Mouse (Mus musculus): ENCODE data around the gene Pdlim7. TPM values are rescaled to one million over a fixed set of nuclear protein-coding genes. Genes with fewer than 3 reads are reported as not detected.
A peak's percentile ranks its signal among the peaks of the same experiment; 100 is the strongest.

Gene Pdlim7
- polyA plus RNA-seq, 1 experiment from 2014 or later = 229 TPM

DNA sequence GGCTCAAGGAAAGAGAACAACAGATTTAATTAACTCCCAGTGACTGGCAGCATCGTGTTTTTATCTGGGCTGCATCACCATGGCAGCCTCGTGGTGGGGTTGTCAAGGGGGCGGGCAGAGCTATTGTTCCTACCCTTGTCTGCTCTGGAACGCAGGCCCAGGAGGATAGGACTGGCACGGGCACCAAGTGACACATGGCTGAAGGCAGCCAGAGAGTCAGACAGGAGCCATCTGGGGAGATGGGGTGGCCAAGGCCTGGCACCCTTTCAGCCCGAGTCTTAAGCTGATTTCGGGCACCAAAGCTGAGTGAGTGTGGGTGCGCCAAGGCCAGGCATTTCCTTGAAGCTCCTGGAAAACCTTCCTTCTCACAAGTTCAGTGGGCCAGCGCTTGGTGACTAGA, 43.1 kb downstream of the Pdlim7 start:
- Histone ChIP-seq H3K27ac (ENCODE audit: low read length) (no peak overlapping the region), H3K9ac (ENCODE audit: low read length) (no peak overlapping the region), H3K4me3 (ENCODE audit: low read length) (no peak overlapping the region), H3K4me2 (ENCODE audit: low read depth, low read length) (no peak overlapping the region), H3K4me1 (ENCODE audit: control insufficient read depth, insufficient read depth, low read length) (peaks cover 15% of the 10 kb centered on the region), H3K27me3 (ENCODE audit: control insufficient read depth, insufficient read depth, low read length) (peaks cover 45% of the 10 kb centered on the region), H3K36me3 (ENCODE audit: control insufficient read depth, insufficient read depth) (peaks cover 5% of the 10 kb centered on the region; the same call in 1 of the 2 replicates), H3K9me3 (replicated peaks; ENCODE audit: control insufficient read depth, low read length) (no peaks in the 10 kb centered on the region)
- no peak for ATAC-seq (replicated peaks; ENCODE audit: extremely low read depth, insufficient read depth, low FRiP score)
- 65% methylated on average over 9 of the region's 9 CpGs for WGBS

DNA sequence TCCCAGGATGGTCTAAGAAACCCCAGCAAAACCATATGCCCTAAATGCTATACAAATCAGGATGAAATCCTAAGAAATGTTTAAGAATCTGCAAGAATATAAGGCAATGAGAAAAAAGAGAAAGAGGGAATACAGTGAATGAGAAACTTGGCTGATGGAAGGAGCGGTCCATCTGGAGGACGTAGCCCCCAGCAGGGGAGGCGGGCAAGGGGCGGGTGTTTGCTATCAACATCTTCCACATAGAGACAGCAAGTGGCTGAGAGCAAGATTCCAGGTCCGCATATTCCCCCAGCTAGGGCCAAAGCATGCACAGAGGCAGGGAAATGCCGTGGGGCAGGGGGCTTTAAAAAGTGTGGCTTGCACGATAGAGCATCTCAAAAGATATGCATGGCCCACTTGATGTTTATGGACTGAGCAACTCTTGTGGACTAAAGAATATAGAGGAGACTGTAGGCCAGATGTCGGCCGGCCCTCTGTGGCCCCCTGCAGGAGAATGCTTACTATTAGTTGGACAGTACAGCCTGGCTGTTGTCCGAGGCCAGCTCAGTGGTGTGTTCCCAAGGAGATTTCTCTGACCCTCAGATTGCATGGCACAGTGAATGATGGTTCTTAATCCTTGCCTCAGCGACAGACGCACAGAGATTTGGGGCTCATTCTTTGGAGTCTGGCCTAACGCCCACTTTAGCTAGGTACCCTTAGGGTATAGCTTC, 44.5 kb downstream of the Pdlim7 start:
- H3K27me3 ChIP-seq (ENCODE audit: control insufficient read depth, insufficient read depth, low read length) = peaks cover 35% of the 10 kb centered on the region
- ATAC-seq (replicated peaks; ENCODE audit: extremely low read depth, insufficient read depth, low FRiP score) = no peak
- H3K4me2 ChIP-seq (ENCODE audit: low read depth, low read length) = no peak overlapping the region
- no peak overlapping the region for H3K4me3 ChIP-seq (ENCODE audit: low read length)
- peaks cover 21% of the 10 kb centered on the region for H3K4me1 ChIP-seq (ENCODE audit: control insufficient read depth, insufficient read depth, low read length)
- WGBS = 40% methylated on average over 13 of the region's 13 CpGs
- H3K9ac ChIP-seq (ENCODE audit: low read length) = no peak overlapping the region
- H3K9me3 ChIP-seq (replicated peaks; ENCODE audit: control insufficient read depth, low read length) = no peaks in the 10 kb centered on the region
- H3K36me3 ChIP-seq (ENCODE audit: control insufficient read depth, insufficient read depth) = no peaks in the 10 kb centered on the region
- no peak overlapping the region for H3K27ac ChIP-seq (ENCODE audit: low read length)

DNA sequence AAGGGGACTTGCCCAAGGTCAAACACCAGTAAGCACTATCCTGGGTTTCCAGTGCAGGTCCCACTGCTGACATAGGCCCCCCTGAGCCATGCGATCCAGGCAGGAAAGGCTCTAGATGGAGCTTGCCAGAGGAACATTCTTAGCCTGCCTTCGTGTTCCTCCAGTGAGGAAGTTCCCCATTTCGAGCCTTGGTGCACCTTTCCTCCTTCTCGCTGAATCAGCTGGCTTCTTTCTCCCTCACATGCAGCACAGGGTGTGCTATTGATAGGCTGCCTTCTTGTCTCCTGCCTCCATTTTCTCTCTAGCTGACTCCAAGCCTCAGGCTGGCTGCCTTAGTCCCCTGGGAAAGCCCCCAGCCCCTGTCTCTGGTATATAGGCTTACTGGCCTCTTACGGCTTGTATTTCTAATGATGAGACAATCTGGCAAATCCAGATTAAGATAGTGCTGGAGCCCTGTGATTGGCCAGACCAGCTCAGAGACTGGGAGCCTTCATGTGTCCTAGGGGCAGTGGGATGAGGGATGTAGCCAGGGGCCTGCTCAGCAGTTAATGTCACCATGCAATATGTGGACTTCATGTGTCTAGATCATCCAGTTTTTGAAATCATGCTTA, 47.5 kb downstream of the Pdlim7 start:
- Histone ChIP-seq H3K27ac (ENCODE audit: low read length) (no peak overlapping the region), H3K9me3 (replicated peaks; ENCODE audit: control insufficient read depth, low read length) (no peaks in the 10 kb centered on the region), H3K9ac (ENCODE audit: low read length) (no peak overlapping the region), H3K27me3 (ENCODE audit: control insufficient read depth, insufficient read depth, low read length) (peaks cover 28% of the 10 kb centered on the region), H3K4me1 (ENCODE audit: control insufficient read depth, insufficient read depth, low read length) (peaks cover 12% of the 10 kb centered on the region), H3K4me3 (ENCODE audit: low read length) (no peak overlapping the region), H3K36me3 (ENCODE audit: control insufficient read depth, insufficient read depth) (no peaks in the 10 kb centered on the region), H3K4me2 (ENCODE audit: low read depth, low read length) (no peak overlapping the region)
- no peak for ATAC-seq (replicated peaks; ENCODE audit: extremely low read depth, insufficient read depth, low FRiP score)
- 65% methylated on average over 5 of the region's 5 CpGs for WGBS

DNA sequence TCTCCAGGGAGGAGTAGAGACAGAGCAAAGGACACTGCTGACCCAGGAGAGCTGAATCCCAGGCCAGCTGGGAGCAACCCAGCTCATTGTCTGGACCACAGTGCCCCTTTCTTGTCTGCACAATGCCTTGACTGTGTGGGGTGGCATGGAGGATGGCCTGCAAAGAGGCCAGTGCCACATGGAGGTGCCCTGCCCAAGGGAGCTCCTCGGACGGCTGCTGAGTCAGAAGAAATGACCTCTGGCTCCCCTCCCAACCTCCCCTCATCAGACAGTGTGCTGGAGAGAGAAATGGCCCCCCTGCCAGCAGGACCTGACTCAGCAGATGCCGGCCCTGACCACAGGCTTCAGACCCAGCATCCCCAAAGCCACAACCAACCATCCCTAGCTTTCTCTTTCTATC, 48.3 kb downstream of the Pdlim7 start:
- H3K4me2 ChIP-seq (ENCODE audit: low read depth, low read length) = peak overlapping the region; percentile 95; the same call in 1 of the 2 replicates
- no peaks in the 10 kb centered on the region for H3K9me3 ChIP-seq (replicated peaks; ENCODE audit: control insufficient read depth, low read length)
- WGBS = 38% methylated on average over 3 of the region's 3 CpGs
- peaks cover 9% of the 10 kb centered on the region for H3K4me1 ChIP-seq (ENCODE audit: control insufficient read depth, insufficient read depth, low read length)
- H3K27me3 ChIP-seq (ENCODE audit: control insufficient read depth, insufficient read depth, low read length) = peaks cover 20% of the 10 kb centered on the region
- H3K36me3 ChIP-seq (ENCODE audit: control insufficient read depth, insufficient read depth) = no peaks in the 10 kb centered on the region
- no peak for ATAC-seq (replicated peaks; ENCODE audit: extremely low read depth, insufficient read depth, low FRiP score)
- no peak overlapping the region for H3K27ac ChIP-seq (ENCODE audit: low read length)
- H3K9ac ChIP-seq (ENCODE audit: low read length) = no peak overlapping the region
- H3K4me3 ChIP-seq (ENCODE audit: low read length) = no peak overlapping the region

DNA sequence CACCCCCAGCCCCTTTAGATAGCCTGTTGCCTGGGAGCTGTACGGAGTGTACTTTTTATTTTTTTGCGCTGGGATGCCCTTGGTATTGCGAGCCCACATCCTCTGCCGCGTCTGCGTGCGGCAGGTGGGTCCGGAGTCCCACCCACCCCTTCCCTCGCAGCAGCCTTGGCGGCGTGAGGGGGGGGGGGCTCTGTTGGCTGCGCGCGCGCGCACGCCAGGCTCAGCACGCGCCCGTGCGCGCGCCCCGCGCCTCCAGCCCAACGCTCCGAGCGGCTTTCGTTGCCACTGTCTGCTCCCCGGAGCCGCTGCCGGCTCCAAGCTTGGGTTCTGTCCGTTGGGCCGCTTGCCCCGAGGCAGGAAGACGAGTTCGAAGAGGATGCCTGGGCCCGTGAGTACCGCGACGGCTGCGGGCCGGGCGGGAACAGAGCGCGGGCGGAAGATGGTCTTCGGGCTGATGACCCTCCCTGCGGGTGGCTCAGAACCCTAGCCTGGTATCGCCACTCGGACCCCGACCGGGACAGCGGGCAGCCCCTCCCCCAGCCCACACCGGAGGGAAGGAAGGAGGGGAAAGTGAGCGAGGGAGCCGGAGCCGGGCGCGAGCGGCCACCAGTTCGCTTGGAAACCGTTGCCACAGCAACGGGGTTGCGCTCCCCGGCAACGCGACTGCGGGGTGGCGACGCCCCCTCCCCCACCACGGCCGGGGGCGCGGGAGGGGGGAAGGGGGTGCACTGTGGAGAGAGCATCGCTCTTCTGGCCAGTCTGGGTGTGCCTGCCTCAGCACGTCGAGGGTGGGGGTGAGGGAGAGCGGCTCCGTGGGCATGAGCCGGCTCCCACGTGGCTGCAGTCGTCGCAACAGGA, 49.2 kb downstream of the Pdlim7 start, which contains the start of gene Prr7:
TSS of gene Prr7 (plus strand) at position 241 of the 858 bp plus-strand sequence.
- H3K9ac ChIP-seq (ENCODE audit: low read length) = peak within 1 kb of the TSS; percentile 71
- H3K4me3 ChIP-seq (ENCODE audit: low read length) = peak within 1 kb of the TSS; percentile 65
- WGBS = under 1% methylated on average over 79 of the region's 84 CpGs
- no peak within 1 kb of the TSS for H3K27ac ChIP-seq (ENCODE audit: low read length)
- peaks cover 12% of the 10 kb centered on the region for H3K27me3 ChIP-seq (ENCODE audit: control insufficient read depth, insufficient read depth, low read length)
- ATAC-seq (replicated peaks; ENCODE audit: extremely low read depth, insufficient read depth, low FRiP score) = peak; percentile 47
- H3K4me2 ChIP-seq (ENCODE audit: low read depth, low read length) = peak within 1 kb of the TSS; percentile 95
- no peaks in the 10 kb centered on the region for H3K9me3 ChIP-seq (replicated peaks; ENCODE audit: control insufficient read depth, low read length)
- peaks cover 4% of the 10 kb centered on the region for H3K36me3 ChIP-seq (ENCODE audit: control insufficient read depth, insufficient read depth)
- peaks cover 9% of the 10 kb centered on the region for H3K4me1 ChIP-seq (ENCODE audit: control insufficient read depth, insufficient read depth, low read length)

DNA sequence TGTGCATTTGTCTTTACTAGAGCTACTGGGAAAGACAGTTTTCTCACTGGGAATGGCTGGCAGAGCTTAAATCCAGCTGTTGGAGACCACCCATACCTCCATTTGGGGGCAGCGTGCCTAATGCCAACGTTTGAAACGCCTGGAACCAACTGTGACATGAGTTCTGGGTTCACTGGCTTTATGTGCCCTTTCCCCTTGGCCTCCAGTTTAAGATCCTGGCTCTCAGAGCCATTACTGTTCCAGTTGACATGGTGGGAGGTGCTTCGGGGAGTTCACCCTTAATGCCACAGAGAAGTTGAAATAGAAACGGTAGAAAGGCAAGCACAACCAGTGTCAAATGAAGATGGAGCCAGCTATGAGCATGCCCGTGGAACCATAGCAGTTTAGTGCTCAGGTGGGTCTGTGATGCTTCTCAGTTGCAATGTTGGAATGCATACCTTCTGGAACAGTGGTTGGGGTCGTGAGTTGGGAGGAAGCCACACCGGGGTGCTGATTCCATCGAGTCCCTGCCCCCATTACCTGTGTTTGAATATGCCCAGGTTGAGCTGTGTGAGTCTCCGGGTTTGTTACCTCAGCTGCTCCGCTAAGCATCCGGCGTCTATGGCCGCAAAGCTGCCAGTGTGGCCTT, 50.0 kb downstream of the Pdlim7 start:
- peaks cover 9% of the 10 kb centered on the region for H3K4me1 ChIP-seq (ENCODE audit: control insufficient read depth, insufficient read depth, low read length)
- no peak for ATAC-seq (replicated peaks; ENCODE audit: extremely low read depth, insufficient read depth, low FRiP score)
- H3K27ac ChIP-seq (ENCODE audit: low read length) = no peak overlapping the region
- H3K9ac ChIP-seq (ENCODE audit: low read length) = peak overlapping the region; percentile 71
- H3K36me3 ChIP-seq (ENCODE audit: control insufficient read depth, insufficient read depth) = peaks cover 10% of the 10 kb centered on the region
- peak overlapping the region; percentile 65 for H3K4me3 ChIP-seq (ENCODE audit: low read length)
- WGBS = 14% methylated on average over 14 of the region's 14 CpGs
- no peaks in the 10 kb centered on the region for H3K9me3 ChIP-seq (replicated peaks; ENCODE audit: control insufficient read depth, low read length)
- peak overlapping the region; percentile 95 for H3K4me2 ChIP-seq (ENCODE audit: low read depth, low read length)
- H3K27me3 ChIP-seq (ENCODE audit: control insufficient read depth, insufficient read depth, low read length) = peaks cover 12% of the 10 kb centered on the region

DNA sequence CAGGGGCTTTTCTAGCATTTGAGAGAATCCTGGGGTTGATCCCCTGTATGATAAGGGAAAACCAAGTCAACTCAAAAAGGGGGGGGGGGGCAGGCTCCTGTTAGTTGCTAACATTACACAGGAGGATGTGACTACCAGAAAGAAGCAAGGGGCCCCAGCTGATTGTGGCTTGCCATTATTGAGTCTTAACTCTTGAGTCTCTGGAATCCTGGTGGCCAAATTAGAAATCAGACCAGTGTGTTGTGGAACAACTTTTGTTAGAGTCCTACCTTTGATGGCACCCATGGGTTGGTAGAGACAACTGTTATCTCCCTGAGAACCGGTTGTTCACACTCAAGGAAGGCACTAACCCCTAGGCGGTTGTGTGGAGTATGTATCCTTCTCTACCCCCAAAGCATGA, 50.5 kb downstream of the Pdlim7 start:
- Histone ChIP-seq H3K4me1 (ENCODE audit: control insufficient read depth, insufficient read depth, low read length) (peaks cover 9% of the 10 kb centered on the region), H3K9ac (ENCODE audit: low read length) (no peak overlapping the region), H3K9me3 (replicated peaks; ENCODE audit: control insufficient read depth, low read length) (no peaks in the 10 kb centered on the region), H3K4me2 (ENCODE audit: low read depth, low read length) (no peak overlapping the region), H3K27me3 (ENCODE audit: control insufficient read depth, insufficient read depth, low read length) (peaks cover 9% of the 10 kb centered on the region), H3K4me3 (ENCODE audit: low read length) (no peak overlapping the region), H3K27ac (ENCODE audit: low read length) (no peak overlapping the region), H3K36me3 (ENCODE audit: control insufficient read depth, insufficient read depth) (peaks cover 14% of the 10 kb centered on the region)
- WGBS = 49% methylated on average over 2 of the region's 2 CpGs
- no peak for ATAC-seq (replicated peaks; ENCODE audit: extremely low read depth, insufficient read depth, low FRiP score)

DNA sequence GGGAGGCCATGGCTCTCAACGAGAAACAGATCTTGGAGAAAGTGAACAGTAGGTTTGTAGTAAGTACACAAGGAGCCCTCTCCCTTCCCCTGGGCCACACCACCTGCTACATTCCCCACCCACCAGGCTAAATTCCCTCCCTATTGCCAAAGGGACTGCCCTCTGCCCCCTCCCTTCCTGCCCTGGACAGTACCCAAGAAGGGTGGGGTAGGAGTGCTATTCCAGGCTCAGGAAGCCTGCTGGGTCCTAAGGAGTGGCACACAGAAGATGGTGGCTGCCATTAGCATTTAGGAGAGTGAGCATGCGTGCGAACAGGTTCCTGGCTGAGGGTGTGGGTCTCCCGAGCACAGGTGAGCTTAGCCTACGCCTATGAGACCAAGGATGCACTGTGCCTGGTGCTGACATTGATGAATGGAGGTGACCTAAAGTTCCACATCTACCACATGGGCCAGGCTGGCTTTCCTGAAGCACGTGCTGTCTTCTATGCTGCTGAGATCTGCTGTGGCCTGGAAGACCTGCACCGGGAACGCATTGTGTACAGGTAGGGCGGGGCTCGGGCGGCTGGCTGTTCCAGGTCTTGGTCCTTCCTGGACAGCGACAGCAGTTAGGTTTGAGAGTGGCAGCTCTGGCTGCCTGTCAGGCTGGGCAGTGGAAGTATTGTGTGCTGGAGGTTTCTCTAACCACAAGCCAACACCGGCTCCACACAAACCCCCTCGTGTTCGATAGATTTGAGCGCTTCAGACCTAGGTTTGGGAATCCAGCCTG, 61.5 kb downstream of the Pdlim7 start:
- no peak for ATAC-seq (replicated peaks; ENCODE audit: extremely low read depth, insufficient read depth, low FRiP score)
- Histone ChIP-seq H3K4me1 (ENCODE audit: control insufficient read depth, insufficient read depth, low read length) (peaks cover 32% of the 10 kb centered on the region), H3K27ac (ENCODE audit: low read length) (no peak overlapping the region), H3K4me2 (ENCODE audit: low read depth, low read length) (no peak overlapping the region), H3K27me3 (ENCODE audit: control insufficient read depth, insufficient read depth, low read length) (no peaks in the 10 kb centered on the region), H3K9ac (ENCODE audit: low read length) (no peak overlapping the region), H3K9me3 (replicated peaks; ENCODE audit: control insufficient read depth, low read length) (no peaks in the 10 kb centered on the region), H3K36me3 (ENCODE audit: control insufficient read depth, insufficient read depth) (peaks cover 45% of the 10 kb centered on the region), H3K4me3 (ENCODE audit: low read length) (no peak overlapping the region)
- 92% methylated on average over 16 of the region's 16 CpGs for WGBS

All from heart, embryonic 16.5 days (tissue).